Mouse (Mus musculus) cerebellum, adult 2 months (tissue): Measurements from ENCODE around the gene Laptm4a.

Source experiments
- CTCF ChIP-seq: fragments of 200-500 bp; IDR thresholded peaks from 2 replicates; pipeline ENCODE4 v1.5.1; 2011; ENCODE audit warnings: low read depth, mild to moderate bottlenecking, control low read depth, low read length, moderate library complexity, borderline replicate concordance; ENCODE audit not compliant: insufficient read depth
- POLR2A ChIP-seq: fragments of 200-500 bp; IDR thresholded peaks from 2 replicates; pipeline ENCODE4 v1.6.1; 2011; ENCODE audit warnings: low read length, control low read depth, borderline replicate concordance; ENCODE audit not compliant: insufficient read depth

DNA sequence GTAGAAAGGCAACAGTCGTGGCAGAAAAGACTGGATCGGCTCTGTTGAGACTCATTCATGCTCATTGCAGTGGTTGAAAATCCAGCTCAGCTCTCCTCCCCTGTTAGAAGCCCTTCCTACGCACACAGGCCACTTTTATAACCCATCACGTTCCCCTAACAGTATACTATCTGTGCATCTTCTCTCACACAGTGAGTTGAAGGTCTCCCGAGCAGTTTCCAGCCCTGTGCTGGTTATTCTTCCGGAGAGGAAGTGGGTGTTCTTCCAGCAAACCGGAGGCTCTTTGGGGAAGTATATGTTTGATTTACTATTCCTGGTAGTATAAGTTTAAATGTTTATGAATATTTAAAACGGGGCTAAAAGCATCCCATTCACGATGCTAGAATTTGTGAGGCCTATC lies 25.7 kb downstream of the Laptm4a start:
- TF ChIP-seq CTCF (no peak), POLR2A (no peak)
